Mouse (Mus musculus) activated CD4-positive, CD25-positive, alpha-beta regulatory T cell, adult 4 months (primary cell): ENCODE data around the gene Wdr93. TPM values are rescaled to one million over a fixed set of nuclear protein-coding genes. Genes with fewer than 3 reads are reported as not detected.
"Not testable (repeated sequence)": the region's sequence is repeated elsewhere in the genome, so short reads cannot be mapped to it uniquely, and the experiment has no call there.

ENCODE experiments used
- ATAC-seq: one replicate; pipeline ENCODE4 v1.8.0; 2017
- polyA plus RNA-seq, 2 experiments: library from polyadenylated mRNA; unstranded; fragments of 100-300 nt; shearing (Covaris generic); gene quantifications; one replicate each; pipeline ENCODE4 v1.2.1; 2017

The Wdr93 gene
- polyA plus RNA-seq, 2 experiments from 2014 or later, result 0.27 TPM; not detected in 1

DNA sequence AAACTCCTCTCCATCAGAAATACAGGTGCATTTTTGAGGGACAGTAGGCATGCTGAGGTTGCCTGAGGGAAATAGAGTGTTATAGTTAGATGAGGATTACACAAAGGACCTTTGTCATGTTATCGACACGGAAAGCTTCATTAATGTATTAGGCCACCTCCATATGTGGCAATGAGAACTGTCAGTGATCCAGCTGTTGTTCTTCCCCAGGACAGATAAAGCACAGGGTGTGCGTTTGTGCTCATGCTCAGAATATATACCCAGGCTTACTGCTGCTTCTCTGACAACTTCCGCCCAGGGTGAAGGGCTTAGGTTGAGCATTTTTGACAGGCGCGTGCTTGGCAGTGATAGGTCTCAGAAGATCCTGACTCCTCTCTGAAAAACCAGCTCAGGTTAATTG is 6.5 kb downstream of the Wdr93 start:
- ATAC-seq, result no peak

DNA sequence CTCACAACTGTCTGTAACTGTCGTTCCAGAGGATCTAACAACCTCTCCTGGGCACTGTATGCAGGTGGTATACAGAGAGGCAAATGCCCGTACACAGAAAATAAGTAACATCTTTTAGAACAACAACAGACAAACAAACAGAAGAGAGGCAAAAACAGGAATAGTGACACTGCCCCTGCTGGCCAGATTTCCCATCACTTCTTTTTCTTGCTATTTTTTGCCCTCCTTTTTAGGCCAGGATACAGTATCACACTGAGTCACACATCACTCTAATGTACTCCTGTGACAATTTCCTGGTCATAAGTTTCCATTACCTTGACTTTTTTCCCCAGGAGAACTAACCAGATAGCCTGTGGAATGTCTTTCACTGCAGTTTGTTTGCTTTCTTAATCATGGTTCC is 13.4 kb downstream of the Wdr93 start:
- ATAC-seq, result no peak

DNA sequence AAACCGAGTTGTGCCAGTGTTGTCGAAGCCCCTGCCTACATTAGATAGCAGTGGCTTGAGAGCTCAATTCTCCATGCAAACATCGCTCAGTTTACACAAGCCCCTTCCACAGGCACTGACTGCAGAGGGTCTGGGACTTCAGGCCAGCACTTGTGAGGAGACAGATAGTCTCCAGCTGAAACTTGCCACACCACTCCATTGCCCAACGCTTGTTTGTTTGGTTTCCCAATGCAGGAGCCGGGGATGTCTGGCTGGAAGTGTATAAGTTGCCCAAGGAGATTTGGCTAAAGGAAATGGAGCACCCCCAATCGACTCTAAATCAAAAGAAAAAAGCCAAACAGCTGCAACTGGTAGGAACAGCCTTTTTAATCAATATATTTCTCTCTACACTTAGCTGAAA is 15.2 kb downstream of the Wdr93 start:
- ATAC-seq, result no peak

DNA sequence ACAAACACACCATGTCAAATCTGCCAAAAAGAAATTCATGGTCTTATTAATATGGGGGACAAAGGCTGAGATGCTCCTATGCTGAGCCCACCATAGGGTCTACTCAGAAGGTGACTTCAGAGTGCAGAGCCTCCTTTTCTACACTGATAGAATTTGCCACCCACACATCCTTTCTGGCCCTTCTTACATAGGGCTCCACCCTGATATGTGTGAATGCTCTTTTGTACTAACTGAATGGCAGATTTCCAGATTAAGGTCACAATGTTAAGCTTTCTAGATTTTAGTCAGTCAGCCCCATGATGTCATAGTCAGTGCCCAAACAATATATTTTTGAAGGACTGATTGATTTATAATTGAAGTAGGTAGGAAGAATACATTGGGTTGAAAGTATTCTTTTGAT is 16.8 kb downstream of the Wdr93 start:
- peak; percentile 83 for ATAC-seq

DNA sequence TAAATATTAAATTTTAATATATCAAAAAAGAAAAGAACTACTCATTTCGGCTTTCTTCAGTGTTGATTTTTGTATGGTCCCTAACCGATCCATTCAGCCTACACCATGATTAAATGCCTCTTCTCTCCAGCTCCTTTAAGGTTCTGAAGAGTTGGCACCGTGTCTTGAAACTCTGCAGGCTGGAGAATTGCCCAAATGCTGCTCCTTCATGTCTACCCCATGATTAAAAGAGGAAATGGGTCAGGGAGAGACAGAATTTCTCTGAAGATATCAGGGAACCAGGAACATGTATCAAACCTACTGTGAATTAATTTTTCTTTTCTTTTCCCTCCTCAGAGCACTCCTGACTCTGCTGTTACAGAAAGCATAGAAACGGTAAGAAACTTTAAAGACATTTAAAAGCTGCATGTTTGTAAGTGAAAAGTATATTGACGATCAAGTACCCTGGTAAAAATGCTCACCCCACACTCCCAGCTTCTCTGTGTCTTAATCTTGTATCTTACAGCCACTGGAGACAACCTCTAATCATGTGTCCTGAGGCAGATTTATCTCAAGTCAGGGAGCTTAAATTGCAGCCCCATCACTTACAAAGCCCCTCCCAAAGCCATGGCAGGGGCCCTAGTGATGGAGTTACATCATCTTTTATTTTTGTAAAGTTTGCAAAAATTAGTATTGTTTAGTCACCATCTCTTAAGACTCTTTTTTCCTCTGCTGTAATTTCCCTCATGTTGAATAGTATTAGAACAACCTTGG is 18.3 kb downstream of the Wdr93 start:
- ATAC-seq, result no peak

DNA sequence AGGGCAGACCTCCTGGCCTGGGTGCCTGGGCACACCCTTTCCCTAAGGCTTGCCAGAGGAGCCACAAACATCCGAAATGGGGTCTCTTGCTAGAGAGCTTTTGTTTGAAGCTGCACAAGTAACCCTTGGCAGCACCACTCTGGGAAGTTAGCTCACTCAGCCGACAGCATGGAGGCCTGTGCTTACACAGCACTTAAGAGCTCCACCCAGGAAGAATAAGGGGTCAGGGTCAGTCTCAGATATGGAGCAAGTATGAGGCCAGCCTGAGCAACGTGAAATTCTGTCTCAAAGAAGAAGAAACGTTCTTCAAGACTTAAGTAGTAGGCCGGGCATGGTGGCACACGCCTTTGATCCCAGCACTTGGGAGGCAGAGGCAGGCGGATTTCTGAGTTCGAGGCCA is 19.1 kb downstream of the Wdr93 start:
- no peak for ATAC-seq

DNA sequence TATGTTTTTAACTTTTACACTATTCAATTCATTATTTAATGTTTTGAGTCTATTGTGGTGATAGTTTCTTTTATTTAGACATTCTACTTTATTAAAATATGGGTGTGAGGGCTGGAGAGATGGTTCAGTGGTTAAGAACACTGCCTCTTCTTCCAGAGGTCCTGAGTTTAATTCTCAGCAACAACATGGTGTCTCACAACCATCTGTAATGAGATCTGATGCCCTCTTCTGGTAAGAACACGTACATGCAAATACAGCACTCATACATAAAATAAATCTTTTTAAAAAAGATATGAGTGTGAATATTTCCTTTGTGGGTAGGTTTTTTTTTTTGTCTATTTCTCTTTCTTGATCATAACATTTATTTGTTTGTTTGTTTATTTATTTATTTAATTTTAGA is 23.0 kb downstream of the Wdr93 start:
- ATAC-seq, result no peak

DNA sequence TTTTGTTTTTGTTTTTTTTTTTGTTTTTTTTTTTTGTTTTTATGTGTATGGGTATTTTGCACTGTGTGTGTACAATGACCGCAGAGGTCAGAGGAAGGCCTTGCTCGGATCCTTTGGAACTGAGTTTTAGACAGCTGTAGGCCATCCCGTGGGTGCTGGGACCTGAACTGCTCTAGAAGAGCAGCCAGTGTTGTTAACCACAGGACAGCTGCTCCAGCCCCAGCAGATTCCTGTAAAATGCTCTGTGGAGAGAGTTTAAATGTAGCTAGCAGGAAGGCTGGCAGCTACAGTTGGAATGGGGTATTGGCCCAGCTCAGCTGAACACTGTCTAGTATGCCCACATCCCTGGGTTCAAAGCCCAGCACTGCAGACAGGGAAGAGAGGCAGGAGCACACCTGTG is 26.7 kb downstream of the Wdr93 start:
- ATAC-seq, result no peak

DNA sequence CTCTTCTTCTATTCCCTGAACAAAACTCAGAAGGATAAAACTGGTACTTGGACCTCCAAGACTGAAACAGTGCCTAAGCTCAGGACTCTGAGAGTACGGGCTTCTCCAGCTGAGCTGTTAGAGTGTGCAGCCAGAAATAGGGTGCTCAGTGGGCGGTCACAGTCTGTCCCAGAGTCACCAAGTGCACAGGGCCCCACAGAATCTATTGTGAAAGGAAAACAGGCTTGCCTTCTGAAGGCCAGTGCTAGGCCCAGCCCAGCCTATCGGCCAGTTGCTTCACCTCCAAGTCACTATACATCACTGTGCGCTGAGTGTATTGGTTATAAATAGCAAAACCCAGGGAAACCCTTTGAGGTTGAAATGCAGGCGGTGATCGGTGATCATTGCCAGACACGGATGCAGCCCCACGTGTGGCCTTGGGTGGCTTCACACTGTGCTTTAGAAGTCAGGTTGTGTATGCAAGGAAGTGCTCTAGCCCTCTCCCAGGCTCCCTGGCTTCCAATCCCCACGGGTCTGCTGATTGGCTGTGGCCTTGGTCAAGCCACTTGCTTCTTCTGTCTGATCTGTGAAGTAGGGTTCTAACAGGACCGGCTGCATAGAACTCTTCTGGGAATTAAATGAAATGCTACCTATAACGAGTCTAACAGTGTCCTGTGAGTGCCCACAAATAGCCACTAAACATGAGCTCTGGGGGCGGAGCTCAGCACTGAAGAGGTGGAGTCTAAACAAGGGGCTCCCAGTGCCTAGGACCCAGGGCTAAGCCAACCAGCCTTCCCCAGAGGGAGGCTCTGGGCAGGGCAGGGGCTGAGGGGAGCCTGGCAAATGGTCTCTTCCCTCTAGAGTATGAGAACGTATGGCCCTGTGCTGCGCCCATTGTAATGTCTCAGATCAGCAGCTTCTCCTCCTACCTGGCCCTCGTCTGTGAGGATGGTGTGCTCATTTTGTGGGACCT is 28.9 kb downstream of the Wdr93 start:
- no peak for ATAC-seq

DNA sequence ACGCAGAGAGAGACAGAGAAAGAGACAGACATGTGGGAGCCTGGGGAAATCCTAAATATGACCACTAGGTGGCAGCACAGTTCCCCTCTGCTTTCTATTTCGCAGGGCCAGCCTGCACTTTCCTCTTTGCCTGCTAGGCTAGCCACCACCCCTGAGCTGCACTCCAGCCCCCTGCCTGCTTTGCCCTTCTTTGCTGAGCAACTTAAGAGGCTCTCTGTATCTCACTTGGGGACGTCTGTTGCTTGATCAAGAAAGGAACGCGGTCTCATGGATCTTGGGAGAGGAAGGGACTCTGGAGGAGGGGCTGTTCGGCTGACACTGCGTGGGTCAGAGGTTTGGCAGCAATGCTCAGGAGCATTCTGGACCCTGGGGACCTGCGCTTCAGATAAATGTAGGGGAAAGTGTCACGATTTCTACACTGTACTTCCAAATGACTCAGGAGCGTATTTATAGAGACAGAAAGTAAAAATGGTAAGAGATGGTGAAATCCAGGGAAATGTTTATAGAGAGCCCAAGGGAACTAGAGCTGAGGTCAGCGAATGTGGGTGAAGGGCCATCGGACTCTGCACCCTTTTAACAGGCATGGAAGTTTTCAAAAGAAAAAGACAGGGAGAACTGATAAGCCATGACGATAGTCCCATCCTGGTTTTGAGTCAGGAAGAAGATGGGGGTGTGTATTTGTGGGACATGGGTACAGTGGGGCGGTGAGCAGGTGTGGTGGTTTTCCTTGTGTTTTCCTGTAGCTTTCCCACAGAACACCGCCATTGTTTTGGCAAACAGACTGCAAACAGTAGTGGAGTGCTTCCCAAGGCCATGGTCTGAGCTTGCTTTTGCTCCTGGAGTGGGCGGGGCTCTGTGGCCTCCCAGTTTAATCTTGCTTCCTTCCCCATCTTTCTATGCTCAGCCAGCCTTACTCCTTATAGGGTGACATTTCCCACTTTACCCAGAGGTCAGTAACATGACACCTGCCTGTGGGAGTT is 38.0 kb downstream of the Wdr93 start:
- peak; percentile 66 for ATAC-seq

DNA sequence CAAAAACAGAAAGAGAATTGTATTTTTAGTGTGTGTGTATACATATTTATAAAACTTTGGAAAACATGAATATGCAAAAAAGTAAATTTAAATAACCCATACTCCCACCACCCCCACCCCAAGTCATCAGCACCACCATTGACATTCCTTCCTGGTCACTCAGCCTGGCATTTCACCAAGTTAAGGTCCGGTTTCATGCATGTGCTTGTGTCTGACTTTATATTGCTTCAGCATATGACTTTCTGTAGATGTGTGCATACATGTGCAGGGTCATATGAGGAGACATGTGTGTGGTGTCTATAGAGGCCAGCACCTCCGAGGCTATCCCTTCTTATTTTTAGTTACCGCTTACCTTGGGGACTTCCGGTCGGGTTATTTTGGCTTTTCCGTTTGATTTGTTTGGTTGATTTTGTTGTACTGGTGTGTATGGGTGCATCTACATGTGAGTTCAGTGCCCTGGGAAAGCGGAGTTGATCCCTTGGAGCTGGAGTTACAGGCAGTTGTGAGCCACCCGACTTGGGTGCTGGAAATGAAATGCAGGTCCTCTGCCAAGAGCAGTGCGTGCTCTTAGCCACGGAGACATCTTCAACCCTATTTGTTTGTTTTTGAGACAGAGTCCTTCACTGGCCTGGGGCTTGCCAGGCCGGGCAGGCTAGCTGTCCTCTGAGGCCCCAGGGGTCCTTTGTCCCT is 39.0 kb downstream of the Wdr93 start:
- ATAC-seq, result no peak

DNA sequence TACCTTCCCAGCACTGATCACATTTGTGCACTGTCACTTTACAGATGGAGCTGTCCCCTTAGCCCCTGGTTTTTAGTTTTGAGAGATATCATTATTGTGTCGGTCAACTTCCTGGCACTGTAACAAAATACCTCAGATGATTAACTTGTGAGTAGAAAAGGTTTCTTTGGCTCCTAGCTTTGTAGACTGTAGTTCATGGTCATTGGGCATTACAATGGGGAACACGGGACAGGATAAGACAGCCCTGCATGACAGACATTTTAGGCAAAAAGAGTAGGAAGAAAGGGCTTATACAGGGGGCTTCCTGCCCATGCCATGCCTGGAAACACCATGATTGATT is 39.5 kb downstream of the Wdr93 start:
- ATAC-seq, result no peak

DNA sequence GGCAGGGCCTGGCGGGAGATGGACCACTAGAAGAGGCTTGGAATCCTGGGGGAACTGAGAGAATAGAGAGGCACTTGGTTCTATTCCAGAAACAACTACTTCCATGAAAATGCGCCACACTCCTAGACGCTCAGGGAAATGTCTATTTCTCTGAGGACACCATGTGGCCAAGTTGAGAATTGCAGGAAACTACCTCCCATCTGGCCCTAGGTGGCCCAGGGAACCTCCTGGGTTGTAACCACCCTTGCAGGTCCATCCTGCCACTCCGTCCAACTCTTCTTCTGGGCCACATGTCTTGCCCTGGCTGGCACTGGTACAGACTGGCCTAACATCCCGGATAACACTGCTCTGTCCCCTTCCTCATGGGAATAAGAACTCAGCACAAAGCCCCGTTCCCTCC is 43.3 kb downstream of the Wdr93 start:
- ATAC-seq, result peak; percentile 43

DNA sequence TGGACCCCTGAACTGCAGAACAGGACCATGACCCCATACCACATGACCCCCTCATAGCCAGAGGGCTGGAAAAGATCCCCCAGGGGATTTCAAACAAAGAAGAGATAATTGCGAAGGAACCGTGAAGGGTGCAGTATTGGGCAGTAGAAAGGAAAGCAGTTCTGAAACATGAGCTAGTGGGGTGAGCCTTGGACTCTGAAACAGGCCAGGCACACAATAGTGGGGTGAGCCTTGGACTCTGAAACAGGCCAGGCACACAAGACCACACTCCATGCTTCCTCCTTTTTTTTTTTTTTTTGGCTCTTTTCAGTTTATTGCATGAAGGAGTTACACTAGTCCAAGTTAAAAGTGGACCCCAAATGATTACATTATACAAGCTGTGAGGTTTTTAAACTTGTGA is 46.8 kb downstream of the Wdr93 start:
- ATAC-seq, result not testable (repeated sequence)

DNA sequence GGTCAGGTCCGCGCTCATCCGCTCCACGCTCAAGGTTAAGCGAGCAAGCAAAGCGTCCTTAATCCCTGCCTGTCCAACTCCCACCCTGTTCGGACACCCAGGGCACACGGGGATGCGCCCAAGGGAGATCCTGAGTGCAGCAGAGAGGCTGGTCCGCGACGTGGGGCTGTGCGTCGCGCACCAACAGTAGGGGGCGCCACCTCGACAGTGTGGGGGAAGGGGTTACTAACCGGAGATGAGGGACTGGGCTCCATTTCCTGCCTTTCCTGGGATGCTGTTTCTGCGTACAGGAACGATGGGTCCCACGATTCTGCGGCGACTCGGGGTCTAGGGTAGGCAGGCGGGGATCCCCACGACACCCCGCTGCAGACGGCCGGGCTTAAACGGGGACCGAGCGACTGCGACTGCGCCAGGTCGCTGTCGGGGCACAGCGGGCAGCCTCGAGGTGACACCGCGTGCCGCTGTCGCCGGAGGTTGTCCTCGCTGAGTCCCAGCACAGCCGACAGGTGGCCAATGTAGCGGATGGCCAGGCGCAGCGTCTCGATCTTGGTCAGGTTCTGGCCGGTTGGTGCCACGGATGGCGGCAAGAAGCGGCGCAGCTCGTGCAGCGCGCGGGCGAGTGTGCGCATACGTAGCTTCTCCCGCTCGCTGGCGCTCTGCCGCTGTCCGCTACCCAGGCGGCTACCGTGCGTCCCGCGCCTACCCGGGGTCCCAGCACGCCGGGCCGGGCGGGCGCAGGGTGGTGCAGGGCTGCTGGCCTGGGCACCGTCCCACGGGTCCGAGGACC is 49.9 kb downstream of the Wdr93 start:
- no peak for ATAC-seq

DNA sequence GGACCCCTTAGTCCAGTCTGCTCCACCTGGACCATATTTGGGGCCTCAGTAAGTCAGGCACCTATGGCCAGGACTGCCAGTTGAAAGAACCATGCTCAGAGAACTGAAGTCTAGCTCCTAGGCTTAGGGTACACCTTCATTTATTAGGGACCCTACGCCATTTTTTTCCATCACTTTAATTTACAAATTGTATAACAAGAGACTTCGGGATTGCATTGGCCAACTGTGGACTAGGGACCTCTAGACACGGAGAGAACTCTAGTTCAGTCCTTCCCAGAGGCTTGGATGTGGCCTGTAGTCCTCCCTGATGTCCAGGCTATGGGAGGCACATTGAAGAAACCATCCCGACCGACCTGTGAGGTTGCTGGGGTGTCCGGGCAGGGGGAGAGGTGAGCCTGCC is 50.7 kb downstream of the Wdr93 start, which contains the start of gene Mesp1:
TSS of gene Mesp1 (minus strand) at position 101 of the 400 bp plus-strand sequence.
- ATAC-seq, result no peak

DNA sequence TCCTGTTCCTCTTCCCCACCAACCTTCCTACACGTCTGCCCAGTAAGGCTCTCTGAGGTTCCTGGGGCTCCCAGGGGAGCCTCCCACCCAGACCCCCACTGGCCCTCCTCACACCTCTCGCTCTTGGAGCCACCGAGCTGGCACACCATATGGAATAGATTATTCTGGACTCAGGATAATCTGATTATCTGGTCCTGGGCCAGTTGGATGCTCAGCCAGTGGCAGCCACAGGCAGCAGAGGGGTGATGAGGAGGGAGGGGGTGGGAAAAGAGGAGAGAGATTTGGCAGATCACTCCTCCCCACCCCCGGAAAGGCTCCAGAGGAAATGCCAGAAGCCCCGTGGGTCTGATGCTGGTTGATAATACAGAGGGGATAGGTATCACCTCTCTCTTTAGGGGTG is 55.6 kb downstream of the Wdr93 start:
- ATAC-seq, result no peak

DNA sequence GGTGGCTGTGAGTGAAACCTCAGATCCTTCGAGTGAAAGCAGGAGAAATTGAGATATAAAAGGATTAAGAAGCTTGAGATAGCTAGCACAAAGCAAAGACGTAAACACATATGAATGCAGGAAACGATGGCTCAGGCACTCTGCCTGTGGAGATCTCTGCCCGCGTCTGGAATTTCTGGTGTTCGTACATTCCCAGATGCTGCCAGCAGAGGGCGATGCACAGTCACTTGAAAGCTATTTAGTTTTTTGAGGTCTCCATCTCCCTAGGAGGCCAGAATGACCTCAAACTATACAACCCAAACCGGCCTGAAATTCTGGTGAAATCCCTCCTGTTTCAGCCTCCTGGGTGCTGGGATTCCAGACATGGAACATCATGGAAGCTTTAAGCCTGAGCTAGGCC is 56.1 kb downstream of the Wdr93 start:
- ATAC-seq, result no peak

DNA sequence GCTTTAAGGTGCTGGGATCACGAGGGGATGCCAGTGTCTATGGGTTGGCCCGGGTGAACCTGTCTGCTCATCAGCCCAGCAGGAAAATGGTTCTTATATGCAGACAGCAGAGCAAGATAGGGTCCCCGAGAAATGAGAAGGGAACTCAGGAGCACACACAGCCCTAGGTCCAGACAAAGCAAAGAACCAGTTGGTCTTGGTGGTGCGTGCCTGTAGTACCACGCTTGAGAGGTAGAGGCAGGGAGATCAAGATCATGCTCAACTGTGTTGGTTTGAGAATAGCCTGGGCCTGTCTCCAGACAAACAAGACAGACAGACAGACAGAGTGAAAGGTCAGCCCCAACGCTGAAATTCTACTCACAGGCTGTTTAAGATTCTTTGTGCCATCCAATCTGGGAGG is 56.5 kb downstream of the Wdr93 start:
- ATAC-seq, result no peak

DNA sequence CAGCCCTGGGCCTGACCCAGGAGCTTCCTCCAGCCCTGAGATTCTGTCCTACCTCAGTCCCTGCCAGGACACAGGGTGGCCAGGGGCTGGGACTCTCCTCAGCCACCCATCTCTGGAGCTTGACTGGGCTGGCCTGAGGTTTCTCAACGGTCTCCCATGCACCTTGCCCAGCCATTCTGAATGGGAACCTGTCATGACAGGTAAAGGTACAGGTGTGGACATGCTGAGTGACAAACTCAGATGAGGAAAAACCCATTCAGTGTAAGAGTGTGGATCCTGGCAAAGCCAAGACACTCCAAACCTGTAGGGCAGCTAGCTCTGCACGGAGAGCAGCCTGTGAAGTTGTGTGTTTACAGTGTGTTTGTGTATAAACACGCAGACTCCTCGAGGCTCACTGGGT is 57.4 kb downstream of the Wdr93 start:
- no peak for ATAC-seq

DNA sequence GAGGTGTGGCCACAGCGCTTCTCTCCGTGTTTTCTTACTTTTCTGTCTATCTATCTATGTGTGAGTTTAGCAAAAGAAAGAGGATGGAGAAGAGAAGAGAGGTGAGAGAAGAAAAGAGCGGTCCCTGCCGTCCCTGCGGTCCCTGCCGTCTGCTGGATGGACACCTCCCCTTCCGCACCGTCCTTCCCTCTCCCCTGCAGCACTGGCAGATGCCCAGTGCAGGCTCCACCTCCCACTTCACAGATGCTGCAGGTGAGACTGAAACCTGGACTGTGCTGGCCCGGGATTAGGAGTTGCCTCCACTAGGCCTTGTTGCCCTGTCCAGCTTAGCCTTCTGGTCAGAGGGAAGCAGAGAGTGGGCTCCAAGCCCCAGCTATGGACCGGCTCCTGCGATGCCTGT is 58.4 kb downstream of the Wdr93 start:
- ATAC-seq, result no peak
